Mouse (Mus musculus) MEL (cell line): ENCODE measurements around the gene Tbxas1.

Source experiments
- CHD2 ChIP-seq: IDR thresholded peaks from 2 replicates; pipeline ENCODE4 v1.6.1; 2011; ENCODE audit warnings: low read length, improper control_type of control experiment
- CTCF ChIP-seq, 3 experiments: IDR thresholded peaks in 2 of 3; conservative IDR thresholded peaks in 1 of 3; 2 replicates each; pipeline ENCODE4 v1.5.1; 2011 to 2012; ENCODE audit warnings: low read length in 3 of 3, low read depth in 2 of 3, mild to moderate bottlenecking in 2 of 3, improper control_type of control experiment in 1 of 3, inconsistent platforms in 1 of 3, mixed read lengths in 1 of 3, moderate library complexity in 1 of 3; ENCODE audit not compliant: control insufficient read depth in 1 of 3, insufficient read depth in 1 of 3, poor library complexity in 1 of 3, severe bottlenecking in 1 of 3
- E2F4 ChIP-seq: IDR thresholded peaks from 2 replicates; pipeline ENCODE4 v1.6.1; 2011; ENCODE audit warnings: low read depth, low read length, improper control_type of control experiment, borderline replicate concordance
- GATA1 ChIP-seq: IDR thresholded peaks from 2 replicates; pipeline ENCODE4 v1.6.1; 2011; ENCODE audit warnings: low read depth, low read length, improper control_type of control experiment
- HCFC1 ChIP-seq: IDR thresholded peaks from 2 replicates; pipeline ENCODE4 v1.6.1; 2012; ENCODE audit warnings: low read depth, mild to moderate bottlenecking, inconsistent platforms, low read length, improper control_type of control experiment, moderate library complexity
- MEF2A ChIP-seq: IDR thresholded peaks from 2 replicates; pipeline ENCODE4 v1.6.1; 2014; ENCODE audit warnings: low read depth, mild to moderate bottlenecking, inconsistent platforms, low read length, improper control_type of control experiment; ENCODE audit not compliant: poor library complexity, insufficient replicate concordance, severe bottlenecking; ENCODE audit errors: extremely low read depth
- NRF1 ChIP-seq: IDR thresholded peaks from 2 replicates; pipeline ENCODE4 v1.6.1; 2014; ENCODE audit warnings: low read depth, mild to moderate bottlenecking, inconsistent platforms, low read length, improper control_type of control experiment, moderate library complexity; ENCODE audit not compliant: poor library complexity, insufficient read depth, severe bottlenecking
- POLR2A ChIP-seq, 2 experiments: IDR thresholded peaks; 2 replicates each; pipeline ENCODE4 v1.6.1; 2011 to 2012; ENCODE audit warnings: low read length in 2 of 2, mild to moderate bottlenecking in 2 of 2, control low read depth in 1 of 2, improper control_type of control experiment in 1 of 2, low read depth in 1 of 2, moderate library complexity in 1 of 2; ENCODE audit not compliant: control insufficient read depth in 1 of 2, insufficient read depth in 1 of 2, poor library complexity in 1 of 2
- POLR2AphosphoS5 ChIP-seq: IDR thresholded peaks from 2 replicates; pipeline ENCODE4 v1.6.1; 2012; ENCODE audit warnings: low read depth, borderline replicate concordance, mild to moderate bottlenecking, inconsistent platforms, low read length, moderate library complexity, mixed read lengths
- RAD21 ChIP-seq: IDR thresholded peaks from 2 replicates; pipeline ENCODE4 v1.6.1; 2011; ENCODE audit warnings: mild to moderate bottlenecking, low read depth, low read length, improper control_type of control experiment
- TAL1 ChIP-seq: IDR thresholded peaks from 2 replicates; pipeline ENCODE4 v1.6.1; 2012; ENCODE audit warnings: mild to moderate bottlenecking, inconsistent platforms, low read length, moderate library complexity, mixed read lengths
- TCF12 ChIP-seq: IDR thresholded peaks from 2 replicates; pipeline ENCODE4 v1.6.1; 2014; ENCODE audit warnings: low read depth, mild to moderate bottlenecking, inconsistent platforms, low read length, improper control_type of control experiment, moderate library complexity
- ZNF384 ChIP-seq: IDR thresholded peaks from 2 replicates; pipeline ENCODE4 v1.6.1; 2012; ENCODE audit warnings: low read depth, mild to moderate bottlenecking, inconsistent platforms, low read length, improper control_type of control experiment

- TF ChIP-seq HCFC1 (no peak), ZNF384 (no peak), TCF12 (no peak), POLR2A (IDR thresholded peaks at IDR 0.05; ENCODE audit: control insufficient read depth in 1 of 2, insufficient read depth in 1 of 2, low read depth in 1 of 2, low read length in 2 of 2, poor library complexity in 1 of 2) (no peak), MEF2A (no peak), TAL1 (no peak), CTCF (IDR thresholded peaks at IDR 0.05 in 2 of 3, conservative IDR thresholded peaks at IDR 0.05 in 1 of 3; ENCODE audit: control insufficient read depth in 1 of 3, insufficient read depth in 1 of 3, low read depth in 2 of 3, low read length in 3 of 3, poor library complexity in 1 of 3, severe bottlenecking in 1 of 3) (no peak), RAD21 (no peak), POLR2AphosphoS5 (no peak), NRF1 (no peak), CHD2 (no peak), E2F4 (no peak), GATA1 (no peak)
These were observed 158.5 kb downstream of the Tbxas1 start for GRCm38 (mm10) chr6:39033676-39034075.
